Mouse (Mus musculus): Measurements from ENCODE around the gene Fbxl17. TPM values are rescaled to one million over a fixed set of nuclear protein-coding genes. Genes with fewer than 3 reads are reported as not detected.

Fbxl17 gene
- polyA plus RNA-seq, 1 experiment from 2014 or later, result 13.6 TPM

DNA sequence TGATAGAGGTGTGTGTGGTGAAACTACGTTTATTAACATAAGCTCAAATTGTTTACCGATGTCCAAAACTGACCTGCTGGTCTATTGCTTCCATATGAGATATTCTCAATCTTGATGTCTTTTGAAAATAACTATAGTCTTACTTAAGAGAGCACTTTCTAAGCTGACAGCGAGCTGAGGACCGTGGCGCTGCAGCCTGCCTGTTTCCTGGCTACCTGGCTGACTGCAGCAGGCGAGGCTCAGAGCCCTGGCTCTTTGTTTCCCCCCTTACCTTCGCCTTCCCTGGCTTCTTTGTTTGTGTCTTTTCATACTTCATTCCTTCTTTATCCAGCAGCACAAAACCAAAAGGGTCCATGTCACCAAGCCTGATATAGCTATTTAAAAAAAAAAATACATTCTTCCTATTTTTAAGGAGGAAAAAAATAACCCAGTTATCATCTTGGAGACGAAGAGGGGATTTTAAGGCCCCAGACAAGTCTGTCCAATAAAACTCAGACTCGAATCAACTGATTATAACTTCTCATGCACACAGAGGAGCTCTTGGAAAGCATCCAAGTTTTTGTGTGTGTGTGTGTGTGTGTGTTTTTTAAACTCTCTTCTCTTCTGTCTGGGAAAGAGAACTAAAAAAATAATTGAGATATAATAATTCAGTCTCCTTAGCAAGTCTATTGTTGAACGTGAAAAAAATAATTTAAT is 48.4 kb downstream of the Fbxl17 start:
- ATAC-seq (ENCODE audit: low FRiP score, low read depth), result no peak; the same call in 1 of the 2 replicates
- Histone ChIP-seq H3K4me2 (no peak overlapping the region), H3K27me3 (no peaks in the 10 kb centered on the region), H3K36me3 (no peaks in the 10 kb centered on the region), H3K4me1 (replicated peaks) (0 out of 2 replicates have a peak, but pooled peaks cover 5% of the 10 kb centered on the region), H3K9me3 (no peaks in the 10 kb centered on the region), H3K9ac (no peak overlapping the region), H3K27ac (replicated peaks) (peak overlapping the region; percentile 43), H3K4me3 (no peak overlapping the region)
- 51% methylated on average over 10 of the region's 10 CpGs for WGBS

DNA sequence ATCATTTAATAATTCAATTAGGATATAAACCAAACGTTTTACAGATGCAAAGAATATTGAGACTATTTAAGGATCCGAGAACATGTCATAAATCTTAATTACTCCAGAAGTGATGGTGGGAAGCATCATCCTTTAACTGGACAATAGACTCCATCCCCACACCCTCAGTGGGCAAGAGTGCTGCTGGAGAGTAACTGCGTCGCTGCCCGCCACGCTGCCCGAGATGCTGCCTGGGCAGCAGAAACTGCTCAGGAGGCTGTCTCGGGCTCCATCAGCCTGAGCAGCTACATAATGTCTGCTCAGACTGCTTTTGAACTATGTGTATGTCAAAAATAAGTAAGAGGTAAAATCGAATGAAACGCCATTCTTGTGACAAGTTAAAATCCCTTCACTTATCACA is 52.1 kb downstream of the Fbxl17 start:
- 63% methylated on average over 10 of the region's 10 CpGs for WGBS
- Histone ChIP-seq H3K9me3 (no peaks in the 10 kb centered on the region), H3K36me3 (no peaks in the 10 kb centered on the region), H3K27me3 (no peaks in the 10 kb centered on the region), H3K9ac (no peak overlapping the region), H3K27ac (replicated peaks) (no peak overlapping the region), H3K4me1 (replicated peaks) (0 out of 2 replicates have a peak, but pooled peaks cover 5% of the 10 kb centered on the region), H3K4me2 (no peak overlapping the region), H3K4me3 (no peak overlapping the region)
- no peak for ATAC-seq (ENCODE audit: low FRiP score, low read depth)

DNA sequence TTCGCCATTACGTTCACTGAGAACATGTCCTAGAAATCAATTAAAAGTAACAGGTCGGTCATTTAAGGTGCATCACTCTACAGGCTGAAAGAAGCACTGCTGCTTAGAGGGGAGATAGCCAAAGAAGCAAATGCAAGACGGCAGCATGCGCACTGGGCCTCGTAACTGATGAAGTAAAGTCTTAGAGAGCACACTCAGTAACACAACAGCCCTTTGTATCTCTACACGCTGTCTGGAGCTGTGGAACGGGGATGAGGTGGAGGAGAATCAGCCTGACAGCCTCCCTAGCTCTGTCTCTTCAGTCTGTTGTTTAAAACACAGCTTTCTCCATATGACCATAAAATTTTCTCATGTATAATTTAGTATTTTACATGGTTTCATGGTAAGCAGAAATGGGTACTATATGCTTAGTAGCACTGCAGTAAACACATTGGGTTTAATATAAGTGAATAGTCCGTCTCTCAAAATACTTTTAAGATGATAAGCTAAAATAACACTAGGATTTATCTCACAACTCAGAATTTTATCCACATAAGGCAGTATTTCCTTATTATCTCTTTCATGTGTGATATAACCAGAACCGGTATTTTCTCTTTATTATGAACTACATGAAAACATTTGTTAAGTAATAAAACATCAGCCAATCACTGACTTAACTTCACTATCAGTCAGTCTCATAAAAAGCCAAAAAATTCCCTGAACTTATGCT is 52.7 kb downstream of the Fbxl17 start:
- H3K36me3 ChIP-seq, result no peaks in the 10 kb centered on the region
- H3K9me3 ChIP-seq, result no peaks in the 10 kb centered on the region
- H3K4me1 ChIP-seq (replicated peaks), result 0 out of 2 replicates have a peak, but pooled peaks cover 5% of the 10 kb centered on the region
- no peak overlapping the region for H3K9ac ChIP-seq
- H3K27ac ChIP-seq (replicated peaks), result no peak overlapping the region
- no peak overlapping the region for H3K4me2 ChIP-seq
- ATAC-seq (ENCODE audit: low FRiP score, low read depth), result no peak
- 64% methylated on average over 10 of the region's 10 CpGs for WGBS
- H3K4me3 ChIP-seq, result no peak overlapping the region
- no peaks in the 10 kb centered on the region for H3K27me3 ChIP-seq

DNA sequence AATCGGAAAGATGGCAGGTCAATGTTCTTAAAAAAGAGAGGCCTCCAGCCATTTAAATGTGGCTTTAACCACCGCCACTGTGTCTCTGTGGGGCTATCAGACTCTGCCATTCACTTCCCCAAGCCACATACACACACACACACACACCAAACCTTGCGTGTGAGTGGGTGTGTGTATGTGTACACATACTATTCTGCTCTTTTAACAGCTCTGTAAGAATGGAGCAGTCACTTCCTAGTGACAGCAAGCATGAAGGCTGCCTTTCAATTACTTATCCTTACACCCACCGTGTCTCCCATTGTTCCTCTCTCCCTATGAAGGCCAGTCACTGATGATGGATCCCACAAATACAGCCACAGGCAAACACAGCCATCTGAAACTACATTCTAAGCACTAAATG is 54.6 kb downstream of the Fbxl17 start:
- no peak overlapping the region for H3K9ac ChIP-seq
- H3K9me3 ChIP-seq, result no peaks in the 10 kb centered on the region
- no peaks in the 10 kb centered on the region for H3K4me1 ChIP-seq (replicated peaks)
- no peak overlapping the region for H3K27ac ChIP-seq (replicated peaks)
- no peaks in the 10 kb centered on the region for H3K36me3 ChIP-seq
- WGBS, result 68% methylated on average over 4 of the region's 4 CpGs
- no peak overlapping the region for H3K4me2 ChIP-seq
- H3K4me3 ChIP-seq, result no peak overlapping the region
- no peak for ATAC-seq (ENCODE audit: low FRiP score, low read depth)
- no peaks in the 10 kb centered on the region for H3K27me3 ChIP-seq

DNA sequence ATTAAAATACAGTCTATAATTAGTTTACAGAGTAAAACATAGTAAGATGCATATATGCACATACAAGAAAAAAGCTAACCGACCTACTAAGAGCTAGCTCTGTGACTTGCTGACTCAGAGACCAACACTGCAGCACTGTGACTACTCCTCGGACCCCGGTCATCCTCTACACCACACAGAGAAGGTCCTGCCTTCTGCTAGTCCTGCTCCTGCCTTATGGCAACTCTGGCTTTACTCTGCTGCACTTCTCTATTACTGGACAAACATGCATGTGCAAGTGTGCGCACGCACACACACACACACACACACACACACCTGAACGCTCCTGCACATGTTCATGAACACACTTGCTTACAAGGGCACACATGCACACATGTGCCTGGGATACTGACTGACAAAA is 62.4 kb downstream of the Fbxl17 start:
- ATAC-seq (ENCODE audit: low FRiP score, low read depth), result no peak
- no peaks in the 10 kb centered on the region; the same call in 1 of the 2 replicates for H3K4me1 ChIP-seq (replicated peaks)
- H3K4me3 ChIP-seq, result no peak overlapping the region
- H3K27me3 ChIP-seq, result no peaks in the 10 kb centered on the region
- H3K36me3 ChIP-seq, result no peaks in the 10 kb centered on the region
- no peaks in the 10 kb centered on the region for H3K9me3 ChIP-seq
- H3K9ac ChIP-seq, result no peak overlapping the region
- no peak overlapping the region for H3K27ac ChIP-seq (replicated peaks)
- WGBS, result 97% methylated on average over 6 of the region's 6 CpGs
- H3K4me2 ChIP-seq, result no peak overlapping the region

DNA sequence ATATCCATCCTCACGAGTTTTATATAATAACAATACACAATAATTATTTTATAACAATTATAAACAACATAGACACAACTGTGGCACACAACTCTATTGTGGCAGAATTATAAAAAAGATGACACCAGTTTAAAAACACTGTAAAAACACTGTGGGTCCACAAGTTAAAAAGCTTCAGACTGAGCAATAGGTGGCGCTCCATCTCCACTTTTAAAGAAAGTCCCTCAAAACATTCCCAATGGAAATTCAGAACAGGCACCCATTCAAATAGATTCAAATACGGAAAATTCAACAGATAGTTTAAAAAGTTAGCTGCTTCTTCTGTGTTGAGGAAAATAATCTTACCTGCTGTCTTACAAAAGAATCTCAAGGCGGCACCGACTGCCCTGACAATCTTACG is 65.7 kb downstream of the Fbxl17 start:
- H3K27me3 ChIP-seq, result no peaks in the 10 kb centered on the region
- no peaks in the 10 kb centered on the region for H3K9me3 ChIP-seq
- no peak overlapping the region for H3K4me3 ChIP-seq
- no peak overlapping the region for H3K4me2 ChIP-seq
- no peak overlapping the region for H3K27ac ChIP-seq (replicated peaks)
- no peak for ATAC-seq (ENCODE audit: low FRiP score, low read depth)
- H3K9ac ChIP-seq, result no peak overlapping the region
- H3K36me3 ChIP-seq, result no peaks in the 10 kb centered on the region
- 54% methylated on average over 6 of the region's 6 CpGs for WGBS
- no peaks in the 10 kb centered on the region; the same call in 1 of the 2 replicates for H3K4me1 ChIP-seq (replicated peaks)

DNA sequence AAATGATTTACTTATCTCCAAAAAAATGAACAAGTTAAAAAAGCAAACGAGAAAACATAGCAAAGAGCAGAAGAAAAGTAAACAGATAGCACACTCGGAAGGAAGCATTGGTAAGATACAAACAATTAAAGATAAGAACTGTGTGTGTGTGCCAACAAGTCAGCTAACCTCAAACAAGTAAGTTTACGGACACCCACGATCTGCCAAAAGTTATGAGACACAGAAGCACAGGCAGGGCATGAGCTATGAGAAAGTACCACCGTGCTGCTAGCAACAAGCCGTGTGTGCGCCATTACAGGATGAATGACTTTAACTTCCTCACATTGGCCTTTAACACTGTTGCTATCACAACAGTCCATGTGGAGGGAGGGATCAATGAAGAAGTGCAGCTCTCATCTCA is 68.2 kb downstream of the Fbxl17 start:
- no peak overlapping the region for H3K4me2 ChIP-seq
- H3K4me1 ChIP-seq (replicated peaks), result no peaks in the 10 kb centered on the region
- no peak overlapping the region for H3K4me3 ChIP-seq
- no peaks in the 10 kb centered on the region for H3K9me3 ChIP-seq
- H3K9ac ChIP-seq, result no peak overlapping the region
- 80% methylated on average over 7 of the region's 7 CpGs for WGBS
- ATAC-seq (ENCODE audit: low FRiP score, low read depth), result no peak
- H3K27me3 ChIP-seq, result no peaks in the 10 kb centered on the region
- no peaks in the 10 kb centered on the region for H3K36me3 ChIP-seq
- H3K27ac ChIP-seq (replicated peaks), result no peak overlapping the region

DNA sequence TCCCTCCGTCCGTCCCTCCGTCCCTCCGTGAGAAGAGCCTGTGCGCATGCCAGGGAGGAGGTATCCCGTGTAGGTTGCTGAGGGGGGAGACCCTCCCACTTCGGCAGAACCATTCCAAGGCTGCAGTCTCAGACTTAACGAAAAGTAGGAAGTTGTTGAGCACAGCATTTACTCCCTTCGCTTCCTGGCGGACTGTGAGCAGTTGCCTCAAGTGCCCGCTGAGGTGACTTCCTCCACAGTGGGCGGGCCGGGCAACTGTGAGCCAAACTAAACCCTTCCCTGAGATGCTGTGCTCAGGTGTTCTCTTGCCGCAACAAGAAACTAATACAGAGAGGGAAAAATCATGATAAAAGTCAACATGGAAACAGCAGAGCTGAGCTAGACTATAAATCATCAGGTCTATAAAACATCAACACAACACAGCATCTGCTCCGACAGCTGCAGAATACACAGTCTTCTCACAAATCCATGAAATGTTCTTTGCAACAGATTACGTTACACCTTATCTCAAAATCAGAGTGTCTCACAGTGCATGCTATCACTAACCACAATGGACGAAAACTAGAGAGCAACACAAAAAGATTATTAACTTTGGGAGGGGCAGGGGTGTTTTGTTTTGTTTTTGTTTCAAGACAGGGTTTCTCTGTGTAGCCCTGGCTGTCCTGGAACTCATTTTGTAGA is 69.3 kb downstream of the Fbxl17 start:
- H3K4me1 ChIP-seq (replicated peaks), result no peaks in the 10 kb centered on the region
- peak overlapping the region; percentile 32; the same call in 1 of the 2 replicates for H3K4me2 ChIP-seq
- no peaks in the 10 kb centered on the region for H3K36me3 ChIP-seq
- H3K9ac ChIP-seq, result no peak overlapping the region
- no peaks in the 10 kb centered on the region for H3K27me3 ChIP-seq
- 72% methylated on average over 17 of the region's 17 CpGs for WGBS
- H3K27ac ChIP-seq (replicated peaks), result no peak overlapping the region
- no peak overlapping the region for H3K4me3 ChIP-seq
- no peaks in the 10 kb centered on the region for H3K9me3 ChIP-seq
- no peak for ATAC-seq (ENCODE audit: low FRiP score, low read depth)

DNA sequence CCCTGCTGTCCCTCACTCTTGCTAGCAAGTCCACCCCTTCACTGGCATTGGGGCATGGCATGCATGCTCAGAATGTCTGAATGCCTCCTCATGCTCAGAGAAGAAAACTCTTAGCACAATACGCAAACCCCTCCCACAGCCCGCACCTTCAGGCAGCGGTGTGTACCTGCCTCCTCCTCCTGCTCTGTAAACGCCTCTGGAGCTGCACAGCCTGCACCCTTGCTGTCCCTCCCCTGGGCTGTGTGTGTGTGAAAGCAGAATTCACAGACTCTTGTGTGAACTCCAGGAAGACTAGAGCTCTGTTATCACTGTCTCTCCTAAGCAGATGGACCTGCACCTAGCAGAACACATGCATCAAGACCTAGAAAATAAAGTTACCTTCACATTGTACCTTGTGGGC is 76.0 kb downstream of the Fbxl17 start:
- Histone ChIP-seq H3K4me1 (replicated peaks) (no peaks in the 10 kb centered on the region), H3K36me3 (no peaks in the 10 kb centered on the region), H3K9ac (no peak overlapping the region), H3K4me2 (no peak overlapping the region), H3K27ac (replicated peaks) (no peak overlapping the region), H3K4me3 (no peak overlapping the region), H3K27me3 (no peaks in the 10 kb centered on the region), H3K9me3 (no peaks in the 10 kb centered on the region)
- 0 out of 2 replicates have a peak, but pooled peaks have one; percentile 59 for ATAC-seq (ENCODE audit: low FRiP score, low read depth)
- WGBS, result 87% methylated on average over 4 of the region's 4 CpGs

DNA sequence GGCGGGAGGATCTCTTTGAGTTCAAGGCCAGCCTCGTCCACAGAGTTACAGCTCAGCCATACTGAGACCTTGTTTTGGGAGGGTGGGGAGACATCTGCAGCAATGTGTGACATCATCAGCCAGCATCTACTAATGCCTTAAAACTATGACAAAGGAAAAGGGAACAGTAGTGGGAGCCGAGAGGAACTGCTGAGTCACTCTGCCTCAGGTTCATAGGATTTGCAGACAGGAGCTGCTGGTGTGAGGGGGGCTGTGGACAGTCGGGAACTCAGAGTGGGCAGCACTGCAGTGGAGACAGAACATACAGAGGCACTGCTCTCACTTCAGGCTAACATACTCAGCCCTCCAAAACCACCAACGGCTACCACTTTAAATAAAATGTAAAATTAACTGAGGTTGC is 77.1 kb downstream of the Fbxl17 start:
- H3K27me3 ChIP-seq, result no peaks in the 10 kb centered on the region
- no peak overlapping the region for H3K27ac ChIP-seq (replicated peaks)
- no peaks in the 10 kb centered on the region for H3K36me3 ChIP-seq
- no peak overlapping the region for H3K9ac ChIP-seq
- H3K4me1 ChIP-seq (replicated peaks), result no peaks in the 10 kb centered on the region
- no peak for ATAC-seq (ENCODE audit: low FRiP score, low read depth)
- WGBS, result 95% methylated on average over 5 of the region's 5 CpGs
- no peak overlapping the region for H3K4me2 ChIP-seq
- no peak overlapping the region for H3K4me3 ChIP-seq
- no peaks in the 10 kb centered on the region for H3K9me3 ChIP-seq

DNA sequence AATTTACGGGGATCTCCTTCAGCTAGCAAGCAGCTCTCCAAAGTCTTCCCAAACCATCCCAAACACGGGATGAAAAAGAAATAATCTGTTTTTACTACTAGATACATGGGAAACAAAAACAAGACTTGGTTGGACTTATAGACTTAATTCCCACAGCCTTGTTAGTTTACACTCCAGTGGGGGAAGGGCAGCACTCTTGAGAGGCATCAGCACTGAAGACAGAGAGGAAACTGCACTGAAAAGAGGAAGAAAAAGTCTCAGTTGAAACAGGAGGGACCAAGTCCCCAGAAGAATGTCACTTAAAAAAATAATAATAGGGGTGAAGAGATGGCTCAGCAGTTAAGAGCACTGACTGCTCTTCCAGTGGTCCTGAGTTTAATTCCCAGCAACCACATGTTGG is 78.0 kb downstream of the Fbxl17 start:
- H3K36me3 ChIP-seq, result no peaks in the 10 kb centered on the region
- 76% methylated on average over 2 of the region's 2 CpGs for WGBS
- H3K27ac ChIP-seq (replicated peaks), result no peak overlapping the region
- H3K27me3 ChIP-seq, result no peaks in the 10 kb centered on the region
- no peak for ATAC-seq (ENCODE audit: low FRiP score, low read depth)
- no peak overlapping the region for H3K4me3 ChIP-seq
- H3K4me1 ChIP-seq (replicated peaks), result no peaks in the 10 kb centered on the region
- H3K4me2 ChIP-seq, result no peak overlapping the region
- H3K9me3 ChIP-seq, result no peaks in the 10 kb centered on the region
- H3K9ac ChIP-seq, result no peak overlapping the region

DNA sequence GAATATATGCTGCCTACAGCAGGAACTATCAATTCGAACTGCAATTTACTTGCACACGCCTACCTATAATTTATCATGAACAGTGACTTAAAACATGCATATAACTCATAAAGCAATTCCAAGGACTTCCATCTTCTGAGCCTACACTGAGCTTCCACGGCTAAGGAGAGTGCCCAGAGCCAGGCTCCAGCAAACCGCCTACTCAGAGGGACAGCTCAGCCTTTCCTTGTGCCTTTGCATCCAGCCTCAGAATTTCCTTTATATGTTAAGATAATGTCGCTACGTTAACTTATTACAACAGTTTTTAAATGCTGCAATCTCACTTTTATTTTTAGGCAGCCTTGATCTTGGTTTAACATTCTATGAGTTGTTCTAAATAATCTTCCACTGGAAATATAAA is 80.3 kb downstream of the Fbxl17 start:
- Histone ChIP-seq H3K4me2 (no peak overlapping the region), H3K27ac (replicated peaks) (no peak overlapping the region), H3K36me3 (no peaks in the 10 kb centered on the region), H3K27me3 (no peaks in the 10 kb centered on the region), H3K4me3 (no peak overlapping the region), H3K9ac (no peak overlapping the region), H3K4me1 (replicated peaks) (no peaks in the 10 kb centered on the region), H3K9me3 (no peaks in the 10 kb centered on the region)
- WGBS, result 89% methylated on average over 6 of the region's 6 CpGs
- ATAC-seq (ENCODE audit: low FRiP score, low read depth), result no peak

All from hindbrain, embryonic 15.5 days (tissue).